Mouse (Mus musculus): Measurements from ENCODE around the gene H1foo. TPM values are rescaled to one million over a fixed set of nuclear protein-coding genes. Genes with fewer than 3 reads are reported as not detected.

H1foo gene
- polyA plus RNA-seq, 2 experiments from 2014 or later = not detected

DNA sequence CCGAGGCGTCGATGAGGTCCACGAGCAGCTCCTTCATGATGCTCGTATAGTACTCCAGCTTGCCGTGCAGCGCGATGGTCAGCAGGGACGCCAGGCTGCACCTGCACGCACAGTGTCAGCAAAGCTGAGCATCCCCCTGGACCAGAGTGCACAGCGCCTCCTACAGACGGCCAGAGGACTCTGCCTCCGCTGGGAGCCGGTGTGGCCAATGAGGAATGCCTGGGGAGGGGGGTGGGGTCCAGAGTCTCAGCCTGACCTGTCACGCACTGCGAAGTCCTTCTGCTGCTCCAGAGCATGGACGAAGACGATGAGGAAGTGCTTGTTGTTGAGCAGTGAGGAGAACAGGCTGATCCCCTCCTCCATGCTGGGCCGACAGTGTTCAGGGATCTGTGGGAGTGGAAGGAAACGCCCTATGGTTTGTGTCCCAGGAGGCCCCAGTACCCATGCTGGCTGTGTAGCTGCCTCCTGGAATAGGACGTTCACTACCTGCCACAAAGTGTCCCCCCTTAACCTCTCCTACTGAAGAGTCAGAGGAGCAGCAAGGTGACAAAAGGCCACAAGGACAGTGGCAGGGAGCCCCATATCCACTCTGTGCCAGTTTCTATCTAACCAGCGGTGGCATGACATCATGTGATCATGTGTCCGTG is 17.8 kb downstream of the H1foo start:
- ATAC-seq = no peak

DNA sequence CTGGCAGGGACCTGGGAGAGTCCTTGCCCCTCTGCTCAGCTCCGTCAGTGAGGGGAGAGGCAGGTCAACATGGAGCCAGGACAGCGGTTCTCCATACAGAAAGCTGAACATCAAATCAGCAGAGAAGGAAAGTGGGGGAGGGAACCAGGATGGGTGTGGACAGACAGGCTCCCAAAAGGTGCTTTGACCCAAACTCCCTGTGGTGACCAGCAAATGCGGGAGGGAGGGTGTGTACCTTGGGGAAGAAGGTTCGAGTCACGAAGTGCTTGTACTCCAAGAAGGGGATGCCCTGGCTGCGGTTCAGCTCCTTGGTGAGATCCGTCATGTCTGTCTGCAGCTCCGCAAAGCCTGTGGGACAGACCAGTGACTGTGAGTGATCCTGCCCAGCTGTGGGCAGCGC is 18.9 kb downstream of the H1foo start:
- ATAC-seq = no peak

DNA sequence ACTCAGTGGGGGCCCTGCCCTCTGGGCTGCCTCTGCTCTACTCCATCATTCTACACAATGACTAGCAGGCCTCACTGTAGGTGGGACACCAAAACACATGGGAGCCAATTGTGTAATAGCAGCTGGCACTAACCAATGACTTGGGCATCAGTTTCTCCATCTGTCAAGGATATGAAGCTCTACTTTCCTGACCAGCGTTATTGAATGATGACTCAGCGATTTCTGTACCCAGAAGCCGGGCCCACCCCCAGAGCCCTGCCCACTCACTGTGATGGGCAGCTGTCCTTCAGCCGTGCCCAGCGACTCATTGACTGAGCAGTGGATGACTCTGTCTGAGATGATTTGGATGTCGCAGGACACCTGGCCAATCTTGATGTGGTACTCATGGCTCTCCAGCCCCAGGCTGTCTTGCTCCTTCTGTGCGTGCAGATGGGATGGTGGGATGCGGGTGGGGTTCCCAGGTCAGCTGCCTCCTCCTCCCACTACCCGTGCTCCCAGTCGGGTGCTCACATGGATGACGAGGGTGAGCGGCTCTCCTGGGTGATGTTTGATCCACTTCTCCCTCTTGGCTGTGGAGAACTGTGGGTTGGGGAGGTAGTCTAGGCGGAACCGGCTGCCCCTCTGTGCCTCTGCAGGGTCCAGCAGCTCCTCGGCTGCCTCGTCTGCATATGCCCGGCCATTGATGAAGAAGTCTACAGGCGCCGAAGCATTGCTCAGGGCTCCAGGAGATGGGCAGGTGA is 21.7 kb downstream of the H1foo start:
- ATAC-seq = no peak

DNA sequence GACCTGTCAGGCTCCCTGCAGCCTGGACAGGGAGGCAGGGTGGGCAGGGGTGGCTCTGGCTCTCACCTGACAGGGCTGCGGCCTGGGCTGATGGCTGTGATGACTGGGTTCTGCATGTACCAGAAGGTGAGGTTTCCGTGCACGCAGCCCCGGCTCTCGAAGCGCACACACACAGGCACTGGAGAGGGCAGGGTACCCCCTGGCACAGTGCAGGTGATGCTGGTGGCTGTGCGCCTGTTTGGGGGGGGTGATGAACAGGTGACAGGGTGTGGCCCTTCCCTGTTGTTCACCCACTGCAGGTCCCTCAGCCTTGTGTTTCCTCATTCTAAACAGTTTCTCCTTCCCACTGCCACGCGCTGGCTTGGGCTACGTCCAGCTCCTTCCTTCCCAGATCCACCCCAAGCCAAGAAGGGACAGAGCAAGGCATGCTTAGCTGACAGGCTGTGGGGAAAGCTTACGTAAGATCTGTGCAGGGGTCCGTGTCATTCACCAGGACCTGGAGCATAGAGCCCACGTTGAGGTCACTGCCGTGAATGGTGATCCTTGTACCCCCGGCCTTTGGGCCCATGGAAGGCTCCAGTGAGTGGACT is 22.6 kb downstream of the H1foo start:
- ATAC-seq = no peak

DNA sequence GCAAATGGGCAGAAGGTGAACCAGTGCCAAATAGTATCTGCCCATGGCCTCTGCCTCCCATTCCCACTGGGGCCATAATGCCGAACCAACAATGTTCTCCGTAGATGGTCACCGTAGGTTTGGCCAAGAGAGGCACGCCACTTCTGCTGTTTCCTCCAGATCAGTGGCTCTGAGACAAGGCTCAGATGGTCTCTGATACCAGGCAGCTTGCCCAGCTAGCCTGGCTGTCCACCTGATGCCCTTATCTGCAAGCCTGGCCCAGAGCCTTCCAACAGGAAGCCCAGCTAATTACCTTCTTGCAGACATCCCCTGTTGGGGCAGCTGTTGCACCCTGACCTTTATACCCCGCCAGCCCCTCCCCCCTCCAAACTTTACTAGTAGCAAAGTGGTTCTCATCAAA is 23.3 kb downstream of the H1foo start:
- ATAC-seq = no peak

DNA sequence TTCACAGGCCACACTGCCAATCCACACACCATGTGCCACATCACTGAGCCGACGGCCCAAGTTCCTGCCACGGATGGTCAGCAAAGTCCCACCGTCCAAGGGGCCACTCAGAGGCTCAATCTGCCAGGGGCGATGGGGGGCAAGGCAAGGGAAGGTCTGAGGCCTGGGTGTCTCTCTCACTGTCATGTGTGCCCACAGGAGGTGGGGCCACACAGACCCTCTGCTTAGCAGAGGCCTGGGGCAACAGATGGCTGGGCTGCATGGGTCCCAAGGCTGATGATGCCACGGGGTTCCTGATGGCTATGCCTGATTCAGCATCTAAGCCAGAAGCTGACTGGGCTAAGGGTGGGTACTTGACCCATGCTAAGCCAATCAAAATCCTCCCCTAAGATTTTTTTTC is 24.0 kb downstream of the H1foo start:
- ATAC-seq = no peak

DNA sequence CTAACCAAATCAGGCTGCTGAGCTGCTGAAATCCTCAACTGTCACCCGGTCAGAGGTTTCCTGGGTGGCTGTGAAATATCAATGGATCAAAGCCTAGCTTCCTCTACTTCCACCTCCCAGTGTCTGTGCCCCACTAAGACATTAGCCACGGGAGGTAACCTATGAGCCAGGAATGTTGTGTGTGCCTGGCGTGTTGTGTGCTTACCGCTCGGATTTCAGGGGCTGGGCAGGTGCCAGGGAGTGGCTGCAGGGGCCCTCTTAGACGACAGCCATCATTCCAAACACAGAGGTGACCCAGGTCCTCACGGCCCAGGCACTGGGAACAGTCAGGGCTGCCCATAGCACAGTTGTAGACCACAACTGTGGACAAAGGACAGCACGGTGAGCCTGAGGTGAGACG is 24.4 kb downstream of the H1foo start:
- no peak for ATAC-seq

DNA sequence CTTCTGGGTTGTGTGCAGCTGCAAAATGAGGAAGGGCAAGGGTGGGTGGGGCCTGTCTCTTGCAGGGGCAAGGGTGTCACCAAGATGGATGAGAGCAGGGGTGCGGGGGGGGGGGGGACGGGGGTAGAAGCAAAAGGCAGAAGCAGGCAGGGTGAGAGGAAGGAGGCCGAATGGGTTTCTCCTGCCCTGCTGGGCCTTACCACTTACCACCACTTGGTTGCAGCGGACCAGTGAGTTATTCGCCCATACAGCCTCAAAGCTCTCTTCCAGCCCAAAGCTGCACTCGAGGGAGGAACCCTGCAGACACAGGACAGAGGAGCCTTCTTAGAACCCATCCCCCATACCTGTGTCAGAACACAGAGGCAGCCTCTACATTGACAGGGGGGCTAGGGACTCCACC is 25.2 kb downstream of the H1foo start:
- ATAC-seq = no peak

DNA sequence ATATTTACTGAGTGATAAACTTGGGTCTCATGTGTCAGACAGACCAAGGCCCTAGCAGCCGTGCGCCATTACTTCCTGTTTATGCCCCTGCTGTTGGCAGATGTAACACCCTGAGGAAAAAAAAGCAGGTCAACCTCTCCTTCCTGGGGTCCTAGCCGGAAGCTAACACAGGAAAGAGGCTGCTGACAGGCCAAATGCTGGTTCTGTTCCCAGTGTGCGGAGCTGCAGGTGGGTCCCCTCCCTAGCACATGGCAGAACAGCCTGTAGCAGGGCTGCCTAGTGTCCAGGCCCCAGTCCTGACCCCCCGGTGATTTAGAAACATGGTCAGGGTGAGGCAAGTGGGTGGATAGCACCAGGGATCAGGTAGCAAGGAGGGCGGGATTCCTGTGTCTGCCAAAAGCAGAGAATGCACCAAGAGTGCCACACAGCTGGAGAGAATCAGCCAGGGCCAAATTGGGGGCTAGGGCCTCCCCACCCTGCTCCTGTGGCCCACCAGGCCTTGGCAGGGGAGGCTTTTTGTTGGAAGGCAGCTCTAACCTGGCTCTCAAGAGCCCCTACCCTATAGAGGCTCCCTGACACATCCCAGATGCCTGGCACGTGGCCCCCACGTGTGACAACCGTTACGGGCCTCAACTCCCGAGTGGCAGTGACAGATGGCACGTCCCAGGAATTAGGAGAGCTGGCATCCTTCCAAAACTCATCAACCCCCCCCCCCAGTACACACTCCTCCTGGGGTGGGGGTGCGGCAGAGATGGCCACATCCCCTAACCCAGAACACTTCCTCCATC is 26.7 kb downstream of the H1foo start:
- no peak for ATAC-seq

DNA sequence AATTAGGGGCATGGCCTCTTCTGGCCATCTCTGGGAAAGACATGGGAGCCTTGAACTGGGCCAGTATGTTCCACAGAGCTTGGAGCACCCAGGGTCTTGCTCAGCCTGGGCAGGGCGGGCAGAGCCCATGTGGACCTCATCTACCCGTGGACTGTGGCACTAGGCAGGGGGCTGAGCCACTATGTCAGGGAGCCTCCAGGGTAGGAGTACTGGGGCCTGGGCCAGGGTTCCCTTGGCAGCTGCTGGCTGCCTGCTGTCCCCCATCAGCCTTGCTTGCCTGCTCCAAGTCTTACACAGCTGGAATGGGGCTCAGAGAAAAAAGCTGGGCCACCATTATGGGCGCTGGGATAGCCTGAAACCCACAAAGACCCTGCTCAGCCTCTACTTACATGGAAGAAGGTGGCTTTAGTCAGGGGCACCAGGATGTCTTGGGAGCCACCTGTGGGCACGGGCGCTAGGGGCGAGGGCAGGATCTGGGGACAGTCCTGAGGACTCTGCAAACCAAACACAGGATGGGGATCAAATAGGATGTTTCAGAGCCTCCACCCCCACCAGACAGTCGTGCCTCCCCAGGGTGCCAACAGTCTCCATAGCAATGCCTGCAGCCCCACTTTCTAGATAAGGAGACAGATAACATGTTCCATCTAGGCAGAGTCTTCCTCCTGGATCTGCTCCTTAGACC is 27.5 kb downstream of the H1foo start:
- no peak for ATAC-seq

DNA sequence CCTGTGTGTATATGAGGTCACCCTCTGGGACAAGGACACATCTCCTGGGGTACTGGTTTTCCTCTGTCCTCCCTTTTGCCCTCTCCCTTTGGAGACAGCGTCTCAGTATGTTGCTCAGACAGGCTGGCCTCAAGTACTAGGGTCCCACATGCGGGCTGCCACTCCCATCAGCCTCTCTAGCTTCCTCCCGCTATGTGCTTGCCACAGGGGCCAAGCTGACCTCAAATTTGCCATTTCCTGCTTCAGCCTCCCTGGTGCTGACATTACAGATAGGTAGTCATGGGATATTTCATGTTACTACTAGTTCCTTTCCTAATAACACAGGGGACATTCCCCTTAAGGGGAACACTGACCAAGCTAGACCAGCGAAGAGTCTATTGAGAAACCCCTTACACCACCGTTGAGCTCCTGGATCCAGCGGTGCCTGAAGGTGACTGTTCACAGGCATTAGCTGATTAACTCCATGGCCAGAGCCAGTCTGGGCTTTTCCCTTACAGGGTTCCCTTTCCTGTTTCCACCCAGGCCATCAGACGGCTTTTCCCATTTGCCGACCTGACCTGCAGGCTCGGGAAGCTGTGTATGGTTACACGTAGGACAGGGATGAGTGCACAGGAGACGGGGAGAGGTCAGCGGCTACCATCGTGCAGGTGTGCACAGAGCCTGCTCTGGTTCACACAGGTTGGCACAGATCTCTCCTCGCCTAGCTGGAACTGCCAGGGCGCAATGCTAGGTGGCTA is 28.6 kb downstream of the H1foo start:
- no peak for ATAC-seq

DNA sequence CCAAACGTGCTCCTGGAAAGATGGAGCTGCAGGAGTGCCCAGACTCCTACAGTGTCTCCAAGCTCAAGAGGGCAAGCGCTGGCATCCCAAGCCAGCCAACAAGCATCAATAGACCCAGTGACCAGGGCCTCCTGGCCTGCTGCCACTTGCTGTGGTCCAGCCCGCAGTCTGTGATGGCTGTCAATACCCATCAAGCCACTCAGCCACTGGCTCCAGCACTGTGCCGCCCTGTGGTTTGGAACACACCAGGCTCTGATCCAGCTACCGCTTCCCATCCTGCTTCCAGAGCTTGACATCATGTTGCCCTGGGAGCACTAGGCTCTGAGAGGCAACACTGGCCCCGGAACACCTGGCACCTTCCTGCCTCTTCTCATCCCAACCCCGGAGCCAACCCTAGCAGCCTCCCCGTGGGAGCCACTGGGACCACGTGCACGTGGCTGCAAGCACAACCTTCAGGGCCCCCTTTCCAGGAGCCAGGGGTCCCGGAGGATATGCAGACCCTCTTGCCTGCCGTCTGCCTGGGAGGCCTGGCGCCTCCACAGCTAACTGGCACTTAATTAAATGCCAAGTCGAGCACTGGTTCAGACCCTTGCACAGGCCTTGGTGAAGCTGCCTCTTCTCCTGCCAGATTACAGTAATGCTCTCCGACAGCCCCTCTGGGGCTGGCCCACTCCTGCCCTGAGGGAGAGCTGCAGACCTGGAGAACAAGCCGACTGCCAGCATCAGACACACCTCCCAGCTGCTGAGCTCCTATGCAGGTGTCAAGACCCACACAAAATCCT is 29.3 kb downstream of the H1foo start:
- no peak for ATAC-seq

DNA sequence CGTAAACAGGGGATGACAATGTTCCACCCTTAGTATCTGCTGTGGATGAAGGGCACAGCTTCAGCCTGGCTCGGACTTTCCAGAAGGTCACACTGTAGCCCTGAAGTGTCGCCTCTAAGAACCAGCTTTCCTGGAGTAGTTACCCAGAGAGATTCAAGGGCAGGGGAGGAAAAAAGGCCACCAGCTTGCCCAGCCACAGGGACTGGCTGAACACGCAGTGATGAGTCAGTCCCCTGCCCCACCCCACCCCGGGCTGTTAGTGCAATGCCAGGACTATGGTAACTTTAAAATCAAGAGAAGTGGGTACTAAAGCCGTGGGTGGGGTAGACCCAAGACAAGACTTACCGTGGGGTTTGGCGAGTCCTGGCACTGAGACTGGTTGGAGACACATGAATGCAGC is 30.9 kb downstream of the H1foo start:
- no peak for ATAC-seq

DNA sequence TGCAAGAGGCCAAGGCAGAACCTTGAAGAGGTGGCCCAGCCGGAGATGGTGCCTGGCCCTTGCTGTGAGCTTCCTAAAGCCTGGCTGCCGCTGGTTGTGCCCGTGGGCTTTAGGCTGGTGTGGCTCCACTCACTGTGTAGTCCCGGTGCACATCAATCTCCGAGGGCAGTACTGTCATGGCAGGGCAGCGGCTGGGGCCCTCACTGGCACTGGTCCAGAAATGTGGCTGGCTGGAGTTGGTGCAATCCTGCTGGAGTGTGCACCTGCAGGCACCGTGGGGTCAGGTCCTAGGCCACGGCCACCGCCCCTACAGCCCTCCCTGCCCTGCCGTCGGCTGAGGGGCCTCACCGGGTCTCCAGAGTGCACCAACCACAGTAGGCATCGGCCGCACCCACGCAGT is 33.1 kb downstream of the H1foo start:
- ATAC-seq = no peak

DNA sequence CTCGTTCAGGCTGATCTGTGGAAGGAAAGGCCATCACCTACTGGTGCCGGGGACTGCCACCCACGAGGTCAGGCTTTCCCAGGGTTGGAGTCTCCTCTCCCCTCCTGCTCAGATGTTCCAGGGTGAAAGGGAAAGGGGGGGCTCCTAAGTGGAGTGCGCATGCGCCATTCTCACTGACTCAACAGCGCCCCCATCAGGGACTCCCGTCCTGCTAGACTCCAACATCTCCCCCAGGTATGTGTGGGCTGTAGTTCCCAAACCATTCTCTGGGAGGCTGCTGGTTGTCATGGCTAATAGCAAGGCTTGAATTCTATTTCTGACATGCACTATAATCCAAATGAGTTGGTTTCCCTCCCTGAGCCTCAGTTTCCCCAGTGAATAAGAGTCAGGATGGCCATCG is 33.9 kb downstream of the H1foo start:
- ATAC-seq = no peak

DNA sequence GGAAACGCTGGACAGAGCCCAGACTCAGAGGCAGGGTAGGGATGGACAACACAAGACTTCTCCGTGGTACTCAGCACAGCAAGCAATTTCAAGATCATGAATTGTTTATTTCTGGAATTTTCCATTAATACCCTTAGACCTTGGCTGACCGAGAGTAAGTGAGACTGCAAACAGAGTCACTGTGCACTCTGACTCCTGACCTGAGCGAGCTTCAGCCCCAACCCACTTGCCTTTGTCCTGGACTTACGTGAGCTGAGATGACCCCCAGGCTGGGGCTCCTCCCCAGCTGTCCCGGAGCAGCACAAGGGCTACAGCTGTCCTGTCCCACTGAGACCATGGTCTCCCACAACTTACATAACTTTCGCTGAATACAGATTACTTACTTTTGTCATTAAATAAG is 38.2 kb downstream of the H1foo start:
- no peak for ATAC-seq

DNA sequence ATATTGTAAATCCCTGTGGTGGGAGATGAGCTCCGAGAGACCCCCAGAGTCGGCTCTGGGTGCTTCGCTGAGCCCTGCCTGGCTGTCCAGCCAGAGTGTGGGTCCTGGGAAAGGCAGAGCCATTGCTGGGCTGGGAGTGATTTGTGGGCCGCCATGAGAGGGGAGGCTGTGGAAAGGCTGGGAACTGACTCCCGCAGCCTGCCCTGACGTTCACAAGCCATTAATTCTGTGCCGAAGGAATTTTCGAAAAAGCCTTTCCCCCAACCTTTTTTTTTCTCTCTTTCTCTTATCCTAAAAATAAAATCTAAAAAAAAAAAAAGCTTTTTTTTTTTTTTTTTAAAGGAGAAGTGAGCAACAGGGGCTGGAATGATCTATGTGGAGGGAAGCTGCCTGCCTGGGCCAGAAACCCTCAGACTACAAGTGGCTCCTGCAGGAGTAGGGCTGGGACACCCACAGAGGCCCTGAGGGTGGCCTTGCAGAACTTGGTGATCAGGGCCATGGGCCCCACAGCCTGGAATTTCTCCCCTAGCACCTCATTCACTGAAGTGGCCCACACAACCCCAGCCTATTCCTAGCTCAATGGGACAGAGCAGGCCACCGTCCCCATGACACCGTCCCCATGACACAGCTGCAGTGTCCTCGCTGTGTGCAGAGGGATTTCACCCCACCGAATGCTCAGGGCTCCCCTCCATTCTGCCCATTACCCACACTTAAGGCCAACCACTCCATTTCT is 38.7 kb downstream of the H1foo start:
- ATAC-seq = no peak

DNA sequence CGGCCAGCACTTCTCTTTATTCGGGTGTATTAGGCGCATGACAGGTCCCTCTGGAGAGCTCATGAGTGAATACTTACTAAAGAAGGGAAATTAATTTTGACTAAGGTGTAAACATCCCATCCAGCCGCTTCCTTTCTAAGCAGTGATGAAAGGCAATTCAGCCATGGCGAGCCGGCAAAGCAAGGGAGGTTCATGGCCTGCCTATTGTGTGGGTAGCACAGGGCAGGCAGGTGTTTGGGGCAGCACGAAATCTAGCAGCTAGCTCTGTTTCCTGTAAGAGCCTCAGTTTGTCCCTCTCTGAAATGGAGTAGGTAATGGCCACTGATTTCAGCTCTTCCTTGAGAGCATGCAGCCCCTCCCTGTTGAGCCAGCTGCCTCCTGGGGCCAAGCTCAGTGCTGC is 39.8 kb downstream of the H1foo start:
- ATAC-seq = no peak

DNA sequence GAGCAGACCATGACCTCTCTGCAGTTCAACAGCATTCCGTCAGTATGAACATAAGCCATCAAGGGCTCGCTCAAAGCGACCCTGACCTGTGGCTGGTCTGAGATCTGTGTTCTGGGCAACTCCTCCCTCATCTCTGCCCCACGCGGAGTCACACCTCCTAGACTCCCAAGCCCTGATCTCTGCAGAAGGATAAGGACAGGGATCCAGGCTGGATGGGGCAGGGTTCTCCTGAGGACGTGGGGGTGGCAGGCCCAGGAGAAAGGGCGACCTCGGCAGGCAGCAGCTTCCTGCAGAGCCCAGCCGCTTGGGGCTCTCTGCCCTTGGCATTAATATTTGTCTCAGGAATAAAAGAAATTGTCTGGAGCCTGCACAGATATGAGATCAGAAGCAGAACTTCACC is 40.9 kb downstream of the H1foo start:
- ATAC-seq = no peak

DNA sequence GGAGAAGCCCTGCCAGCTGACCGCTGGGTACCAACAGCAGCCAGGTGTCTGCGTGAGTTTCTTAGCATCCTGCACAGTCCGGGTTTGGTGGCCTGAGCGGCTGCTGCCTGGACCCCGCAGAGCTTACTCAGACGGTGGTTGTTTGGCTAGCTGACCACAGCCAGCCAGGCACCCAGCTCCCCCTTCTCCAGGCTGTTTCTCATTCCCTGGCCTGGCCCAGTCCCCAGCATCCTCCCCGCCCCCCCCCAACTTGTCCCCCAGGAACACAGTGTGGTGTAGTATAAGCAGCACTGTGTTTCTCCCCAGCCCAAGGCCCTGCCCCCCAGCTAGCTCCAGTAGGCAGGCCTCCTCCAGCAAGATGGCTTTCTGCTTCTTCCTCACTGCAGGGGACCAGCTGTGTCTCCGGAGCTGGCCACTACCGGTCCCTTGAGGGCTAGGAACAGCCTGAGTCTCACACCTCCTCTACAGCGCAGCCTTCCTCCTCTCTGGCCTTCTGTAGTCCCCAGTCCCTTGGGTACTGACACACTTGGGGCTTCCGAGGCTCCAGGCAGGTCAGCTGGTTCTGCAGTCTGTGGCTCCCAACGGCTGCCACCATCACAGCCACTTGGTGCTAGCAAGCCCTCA is 41.8 kb downstream of the H1foo start:
- ATAC-seq = no peak
